Mouse (Mus musculus): ENCODE results near the gene Fbxw16. TPM values are rescaled to one million over a fixed set of nuclear protein-coding genes. Genes with fewer than 3 reads are reported as not detected.
"Not testable (repeated sequence)": the region's sequence is repeated elsewhere in the genome, so short reads cannot be mapped to it uniquely, and the experiment has no call there.

Gene Fbxw16
- not detected in 2 replicates for polyA plus RNA-seq (2012; rRNA removed)

DNA sequence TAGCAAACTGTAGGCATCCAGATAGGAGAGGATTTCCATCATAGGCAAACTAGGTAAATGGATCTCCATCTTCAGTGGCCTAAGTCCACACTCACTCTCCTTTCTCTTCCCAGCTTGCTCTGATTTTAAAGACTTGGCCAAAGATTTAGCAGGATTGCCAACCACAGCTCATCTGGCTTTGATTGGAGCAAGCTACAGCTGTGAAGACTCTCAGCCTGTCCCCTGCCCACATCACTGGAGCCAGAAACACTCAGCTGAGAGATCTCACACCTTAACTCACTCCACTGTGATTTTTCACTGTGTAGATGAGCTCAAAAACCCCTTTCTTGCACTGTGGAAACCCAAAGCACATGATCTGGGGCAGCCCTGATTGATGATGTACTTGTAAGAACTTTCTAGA, at the start of gene Fbxw16:
Gene Fbxw16, minus strand, starts transcription at position 101 of the 400 bp plus-strand sequence.
- no peaks in the 10 kb centered on the region for H3K4me1 ChIP-seq (ENCODE audit: control insufficient read depth, insufficient read depth, low read length)
- TF ChIP-seq POLR2A (IDR thresholded peaks at IDR 0.05; ENCODE audit: borderline replicate concordance, extremely low read depth, low read depth, low read length) = no peak
- TF ChIP-seq CTCF (IDR thresholded peaks at IDR 0.05; ENCODE audit: insufficient read depth, low read length) = no peak
- DNase-seq = no peak

DNA sequence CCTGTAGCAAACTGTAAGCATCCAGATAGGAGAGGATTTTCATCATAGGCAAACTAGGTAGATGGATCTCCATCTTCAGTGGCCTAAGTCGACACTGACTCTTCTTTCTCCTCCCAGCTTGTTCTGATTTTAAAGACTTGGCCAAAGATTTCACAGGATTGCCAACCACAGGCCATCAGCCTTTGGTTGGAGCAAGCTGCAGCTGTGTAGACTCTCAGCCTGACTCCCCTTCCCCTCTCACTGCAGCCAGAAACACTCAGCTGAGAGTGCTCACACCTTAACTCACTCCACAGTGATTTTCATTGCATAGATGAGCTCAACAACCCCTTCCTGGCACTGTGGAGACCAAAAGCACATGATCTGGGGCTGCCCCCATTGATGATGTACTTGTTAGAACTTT, 46.8 kb upstream of the Fbxw16 start, which contains the start of gene Fbxw19:
Gene Fbxw19, minus strand, starts transcription at position 101 of the 400 bp plus-strand sequence.
- H3K4me3 ChIP-seq (replicated peaks; ENCODE audit: extremely low read depth, low read depth, low read length); DNase-seq; H3K4me1 ChIP-seq (ENCODE audit: control insufficient read depth, insufficient read depth, low read length): not testable (repeated sequence)
- WGBS = 46% methylated on average over 1 of the region's 1 CpGs

More for the DNA sequence above, at the start of gene Fbxw16:
- H3K4me3 ChIP-seq (replicated peaks; ENCODE audit: extremely low read depth, low read depth, low read length) = no peak within 1 kb of the TSS

DNA sequence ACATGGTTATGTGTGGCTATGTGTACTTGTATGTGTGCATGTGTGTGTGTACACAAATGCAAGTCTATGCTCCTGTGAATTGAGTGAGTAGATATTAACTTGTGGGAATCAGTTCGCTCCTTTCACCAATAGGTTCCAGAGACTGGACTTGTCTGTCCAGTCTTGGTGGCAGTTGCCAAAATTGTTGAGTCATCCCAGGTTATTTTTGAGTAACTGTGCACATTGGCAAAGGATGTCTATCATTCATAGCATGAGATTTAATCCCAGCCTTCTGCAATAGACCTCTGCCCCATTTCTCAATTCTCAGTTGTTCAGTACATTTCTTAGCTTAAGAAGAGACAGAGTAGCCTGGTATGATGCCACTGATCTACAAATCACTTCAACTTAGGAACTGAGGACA, 16.0 kb downstream of the Fbxw16 start:
- WGBS = 81% methylated on average over 1 of the region's 1 CpGs
- TF ChIP-seq CTCF (IDR thresholded peaks at IDR 0.05; ENCODE audit: insufficient read depth, low read length) (no peak), POLR2A (IDR thresholded peaks at IDR 0.05; ENCODE audit: borderline replicate concordance, extremely low read depth, low read depth, low read length) (no peak)
- no peak overlapping the region for H3K4me3 ChIP-seq (replicated peaks; ENCODE audit: extremely low read depth, low read depth, low read length)
- DNase-seq = no peak
- no peaks in the 10 kb centered on the region for H3K4me1 ChIP-seq (ENCODE audit: control insufficient read depth, insufficient read depth, low read length)

DNA sequence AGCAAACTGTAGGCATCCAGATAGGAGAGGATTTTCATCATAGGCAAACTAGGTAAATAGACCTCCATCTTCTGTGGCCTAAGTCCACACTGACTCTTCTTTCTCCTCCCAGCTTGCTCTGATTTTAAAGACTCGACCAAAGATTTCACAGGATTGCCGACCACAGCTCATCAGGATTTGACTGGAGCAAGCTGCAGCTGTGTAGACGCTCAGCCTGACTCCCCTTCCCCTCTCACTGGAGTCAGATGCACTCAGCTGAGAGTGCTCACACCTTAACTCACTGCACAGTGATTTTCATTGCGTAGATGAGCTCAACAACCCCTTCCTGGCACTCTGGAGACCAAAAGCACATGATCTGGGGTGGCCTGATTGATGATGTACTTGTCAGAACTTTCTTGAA, 44.7 kb downstream of the Fbxw16 start, which contains the start of gene Fbxw22:
Gene Fbxw22, minus strand, starts transcription at position 101 of the 400 bp plus-strand sequence.
- H3K4me1 ChIP-seq (ENCODE audit: control insufficient read depth, insufficient read depth, low read length); H3K4me3 ChIP-seq (replicated peaks; ENCODE audit: extremely low read depth, low read depth, low read length); DNase-seq: not testable (repeated sequence)
- 58% methylated on average over 4 of the region's 4 CpGs for WGBS

Other genes starting within 250 kb of the Fbxw16 start
- not detected in 2 replicates for gene Fbxw20, start 214.4 kb downstream of the Fbxw16 start, polyA plus RNA-seq (2012; rRNA removed)
- gene Fbxw14, start 161.5 kb downstream of the Fbxw16 start, polyA plus RNA-seq (2012; rRNA removed) = not detected in 2 replicates
- not detected in 2 replicates for gene Fbxw28, start 109.5 kb downstream of the Fbxw16 start, polyA plus RNA-seq (2012; rRNA removed)
- gene Fbxw22, start 44.8 kb downstream of the Fbxw16 start, polyA plus RNA-seq (2012; rRNA removed) = not detected in 2 replicates
- gene Fbxw19, start 46.7 kb upstream of the Fbxw16 start, polyA plus RNA-seq (2012; rRNA removed) = not detected in 2 replicates
- gene Fbxw15, start 119.1 kb upstream of the Fbxw16 start, polyA plus RNA-seq (2012; rRNA removed) = not detected in 2 replicates
- gene Fbxw24, start 176.9 kb upstream of the Fbxw16 start, polyA plus RNA-seq (2012; rRNA removed) = not detected in 2 replicates
- not detected in 2 replicates for gene Fbxw25, start 215.5 kb upstream of the Fbxw16 start, polyA plus RNA-seq (2012; rRNA removed)